Mouse (Mus musculus): ENCODE data around the gene Lrrc57.
A peak's percentile ranks its signal among the peaks of the same experiment; 100 is the strongest.
"Not testable (repeated sequence)": the region's sequence is repeated elsewhere in the genome, so short reads cannot be mapped to it uniquely, and the experiment has no call there.

Gene Lrrc57

DNA sequence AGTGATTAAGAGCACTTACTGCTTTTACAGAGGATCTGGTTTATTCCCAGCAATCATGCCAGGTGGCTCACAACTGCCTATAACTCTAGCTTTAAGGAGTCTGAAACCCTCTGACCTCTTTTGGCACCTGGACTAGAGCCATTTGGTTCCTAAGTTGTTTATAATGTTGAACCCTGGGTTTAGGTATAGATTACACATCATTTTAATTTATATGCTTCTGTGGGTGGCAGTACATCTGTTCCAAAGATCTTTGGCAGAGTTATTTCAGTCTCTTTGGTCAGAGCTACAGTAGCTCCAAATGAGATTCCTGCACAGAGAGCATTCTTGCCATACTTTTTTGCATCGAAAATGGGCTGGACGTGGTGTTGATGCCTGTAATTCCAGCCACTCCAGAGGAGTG, 11.6 kb downstream of the Lrrc57 start:
- no peak for DNase-seq

DNA sequence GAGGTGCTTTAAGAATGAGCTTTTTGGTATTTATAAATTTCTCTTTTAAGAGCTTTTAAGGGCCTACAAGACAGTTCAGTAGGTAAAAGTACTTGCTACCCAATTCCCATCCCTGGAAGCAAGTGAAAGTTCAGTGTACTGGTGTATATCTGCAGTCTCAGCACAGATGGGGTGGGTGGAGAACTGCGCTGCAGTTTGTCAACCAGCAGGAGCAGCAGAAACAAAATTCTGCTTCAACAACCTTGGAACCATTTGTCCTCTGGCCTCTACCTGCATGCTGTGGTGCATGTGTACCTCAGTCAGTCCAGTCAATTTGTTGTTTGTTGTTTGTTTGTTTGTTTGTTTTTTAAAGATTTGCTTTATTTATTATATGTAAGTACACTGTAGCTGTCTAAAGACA, 17.1 kb downstream of the Lrrc57 start:
- no peak for DNase-seq

DNA sequence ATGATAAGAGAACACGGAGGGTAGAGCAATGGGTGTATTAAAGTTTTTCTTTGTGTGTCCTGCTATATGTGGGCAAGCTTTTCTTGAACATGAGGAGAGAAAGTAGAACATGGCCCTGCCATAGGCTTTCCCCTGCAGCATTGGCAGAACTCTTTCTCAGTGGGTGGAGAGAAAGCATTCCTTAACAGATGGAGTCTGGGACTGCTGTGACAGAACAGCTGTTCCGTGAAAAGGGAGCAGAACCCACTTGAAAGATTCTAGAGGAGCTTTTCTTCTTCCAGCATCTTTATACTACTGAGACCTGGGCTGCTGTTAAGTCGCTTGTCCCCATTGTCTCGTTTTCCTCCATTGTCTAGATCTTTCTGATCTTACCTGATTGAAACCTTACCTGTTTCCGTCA, 19.6 kb downstream of the Lrrc57 start:
- no peak for DNase-seq

DNA sequence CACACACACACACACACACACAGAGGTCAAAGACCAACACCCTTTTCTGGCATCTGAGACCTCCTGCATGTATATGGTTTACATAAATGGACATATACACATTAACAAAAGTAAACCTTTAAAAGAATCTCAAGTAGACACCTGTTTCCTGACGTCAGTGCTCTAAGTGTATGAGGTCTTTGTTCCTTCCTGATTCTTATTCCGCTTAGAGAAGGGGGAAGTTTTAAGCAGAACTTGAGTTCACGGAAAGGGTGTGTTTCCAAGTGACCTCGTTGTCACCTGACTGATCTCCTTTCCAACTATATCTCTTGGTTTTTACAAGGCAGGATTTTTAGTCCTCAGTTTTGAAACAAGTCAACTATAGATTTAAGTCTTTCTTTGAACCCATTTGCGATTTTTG, 31.0 kb downstream of the Lrrc57 start:
- DNase-seq, result peak; percentile 73

DNA sequence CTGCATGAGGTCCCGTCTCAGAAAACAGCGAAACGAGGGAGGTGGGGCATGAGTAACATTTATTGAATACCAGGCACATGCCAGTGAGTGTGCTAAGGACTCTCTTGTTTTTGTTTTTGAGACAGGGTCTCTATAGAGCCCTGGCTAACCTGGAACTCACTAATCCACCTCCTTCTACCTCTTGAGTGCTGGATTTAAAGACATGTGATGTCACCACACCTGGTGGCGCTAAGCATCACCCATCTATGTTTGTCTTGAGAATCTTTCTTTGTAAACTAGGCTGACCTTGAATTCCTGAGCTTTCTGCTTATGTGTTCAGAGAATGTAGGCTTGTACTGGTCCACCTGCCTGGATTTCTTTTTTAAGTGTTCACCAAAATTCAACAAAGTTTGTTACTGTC, 31.5 kb downstream of the Lrrc57 start:
- DNase-seq, result no peak

DNA sequence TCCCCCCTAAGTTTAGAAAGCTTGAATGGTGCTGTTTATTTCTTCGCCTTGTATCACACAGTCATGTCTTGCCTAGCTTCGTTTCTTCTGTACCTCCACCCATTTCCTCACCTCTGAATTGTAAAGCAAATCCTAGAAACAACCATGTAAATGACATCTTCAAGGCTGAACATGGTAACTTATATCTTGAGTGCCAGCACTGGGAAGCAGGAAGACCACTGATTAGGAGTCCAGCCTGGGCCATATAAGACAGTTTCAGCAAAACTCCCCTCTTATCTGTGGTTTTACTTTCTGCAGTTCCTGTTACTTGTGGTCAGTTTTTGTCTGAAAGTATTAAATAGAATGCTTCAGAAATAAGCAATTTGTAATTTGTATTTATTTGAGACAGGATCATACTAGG, 33.3 kb downstream of the Lrrc57 start:
- no peak for DNase-seq

DNA sequence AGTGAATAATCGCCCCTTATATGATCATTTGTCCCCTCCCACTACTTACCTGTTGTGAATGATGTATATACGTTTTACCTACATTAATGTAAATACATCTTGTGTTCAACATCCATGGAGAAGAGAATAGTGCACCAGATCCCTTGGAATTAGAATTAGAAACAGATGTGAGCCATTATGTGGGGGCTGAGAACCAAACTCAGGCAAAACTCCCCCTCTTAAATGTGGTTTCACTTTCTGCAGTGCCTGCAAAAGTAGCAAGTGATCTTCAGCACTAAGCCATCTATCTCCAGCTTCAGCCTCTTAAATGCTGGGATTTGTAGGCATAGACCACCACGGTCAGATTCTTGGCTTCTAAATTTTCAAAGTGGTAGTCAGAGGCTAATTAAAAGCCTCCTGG, 34.2 kb downstream of the Lrrc57 start:
- no peak for DNase-seq

DNA sequence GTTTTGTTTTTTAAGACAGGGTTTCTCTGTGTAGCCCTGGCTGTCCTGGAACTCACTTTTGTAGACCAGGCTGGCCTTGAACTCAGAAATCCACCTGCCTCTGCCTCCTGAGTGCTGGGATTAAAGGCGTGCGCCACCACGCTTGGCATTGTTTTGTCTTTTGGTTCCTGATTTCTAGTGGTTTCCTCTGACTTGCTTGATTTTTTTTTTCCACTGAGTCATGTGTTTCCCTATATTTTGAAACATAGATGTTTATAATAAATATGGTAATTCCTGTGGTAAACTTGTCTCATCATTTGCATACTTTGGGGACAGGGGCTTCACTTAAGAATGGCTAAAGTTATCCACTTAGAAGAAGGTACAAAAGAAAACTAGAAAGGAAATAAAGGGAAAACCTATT, 37.2 kb downstream of the Lrrc57 start:
- DNase-seq, result not testable (repeated sequence)

DNA sequence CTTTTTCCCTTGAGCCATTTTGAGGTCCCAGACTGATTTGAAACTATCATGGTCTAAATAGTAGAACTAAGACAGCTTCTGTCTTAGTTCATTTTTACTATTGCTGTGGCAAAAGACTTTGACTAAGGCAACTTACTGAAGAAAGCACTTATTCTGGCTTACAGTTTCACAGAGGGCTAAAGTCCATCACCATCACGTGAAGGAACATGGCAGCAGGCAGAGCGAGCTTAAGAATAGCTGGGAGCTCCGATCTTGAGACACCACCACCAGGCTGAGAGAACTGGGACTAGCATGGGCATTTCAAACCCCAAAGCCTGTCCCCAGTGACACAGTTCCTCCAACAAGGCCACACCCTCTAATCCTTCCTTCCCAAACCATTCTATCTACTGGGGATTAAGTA, 38.2 kb downstream of the Lrrc57 start:
- no peak for DNase-seq

DNA sequence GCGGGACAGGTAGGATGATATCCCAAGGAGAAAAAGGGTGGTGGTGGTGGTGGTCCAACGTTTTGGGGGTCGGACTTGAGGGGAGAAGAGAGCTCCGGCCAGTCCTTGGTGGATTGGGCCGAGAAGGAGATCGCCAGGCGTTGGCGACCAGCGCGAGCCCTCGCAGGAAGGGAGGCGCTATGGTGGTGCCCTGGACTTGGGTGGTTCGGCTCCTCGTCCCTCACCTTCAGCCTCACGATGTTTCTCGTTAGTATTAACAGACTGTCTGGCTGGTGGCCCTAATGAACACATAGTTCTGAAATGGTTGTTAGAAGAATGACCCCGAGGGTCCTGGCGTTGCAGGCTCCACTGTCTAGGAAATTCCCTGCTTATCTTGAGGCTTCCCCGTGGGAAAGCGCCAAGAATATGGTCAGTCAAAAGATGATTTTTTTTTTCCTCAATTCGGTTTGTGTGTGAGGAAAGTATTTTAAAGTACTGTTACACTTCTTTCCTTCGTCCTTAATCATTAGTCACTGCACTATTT, 41.5 kb downstream of the Lrrc57 start:
- DNase-seq, result no peak

DNA sequence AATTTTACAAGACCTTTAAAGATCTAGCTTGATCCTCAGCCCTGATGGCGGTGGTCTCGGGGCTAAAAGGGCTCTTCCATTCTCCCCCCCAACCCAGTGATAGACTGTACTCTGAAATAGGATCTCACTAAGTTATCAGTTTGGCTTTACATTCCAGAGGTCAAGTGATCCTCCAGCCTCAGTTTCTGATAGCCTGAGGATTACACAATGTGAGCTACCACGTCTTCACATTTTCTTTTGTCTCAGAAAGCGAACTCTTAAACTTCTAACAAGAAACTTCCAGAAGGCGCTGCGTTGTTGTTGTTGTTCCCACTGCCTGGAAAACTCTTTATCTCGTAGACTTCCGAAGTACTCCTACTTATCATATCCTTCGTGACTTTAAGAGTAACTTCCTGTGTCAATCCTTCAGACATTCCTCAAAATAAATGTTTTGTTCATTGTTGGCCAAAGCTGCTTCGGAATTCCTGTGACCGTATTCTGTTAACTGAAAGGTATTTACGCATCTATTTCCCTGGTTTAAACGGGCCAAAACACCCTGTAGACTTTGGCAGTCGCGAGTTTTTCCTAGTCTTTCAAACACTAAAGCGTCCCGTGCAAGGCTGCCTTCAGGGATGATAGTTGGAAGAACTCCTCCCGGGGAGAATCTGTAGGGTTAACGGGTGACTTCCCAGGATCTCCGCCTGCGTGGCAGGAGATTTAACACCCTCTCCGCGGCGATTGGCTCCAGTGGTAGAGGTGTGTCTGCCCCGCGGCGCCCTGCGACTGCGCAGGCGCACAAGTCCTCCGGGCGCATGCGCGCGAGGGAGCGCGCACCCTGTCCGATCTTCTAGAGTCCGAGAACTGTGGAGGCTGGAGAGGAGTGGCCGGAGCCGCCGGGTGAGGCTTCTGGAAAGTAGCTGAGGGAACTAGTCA, 42.2 kb downstream of the Lrrc57 start, which contains the start of gene Snap23:
Snap23 (plus strand) TSS at position 786 of the 912 bp plus-strand sequence.
- peak; percentile 96 for DNase-seq

DNA sequence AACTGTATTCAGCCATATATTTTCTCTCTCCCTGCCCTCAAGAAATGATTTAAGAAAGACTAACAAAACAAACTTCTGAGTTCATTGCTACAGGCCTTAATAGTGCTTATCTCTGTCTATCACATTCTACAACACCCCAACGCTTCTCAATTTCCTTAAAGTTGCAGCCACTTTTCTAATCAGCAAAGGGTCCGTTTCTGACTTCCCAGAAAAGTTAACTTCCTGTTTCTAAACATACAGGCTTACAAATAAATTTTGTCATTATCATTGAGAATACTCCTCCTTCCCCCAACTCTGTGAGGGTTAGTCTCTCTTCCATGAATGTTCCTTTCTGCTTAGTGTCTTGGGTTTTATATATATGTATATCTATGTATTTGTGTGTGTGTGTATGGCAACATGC, 44.0 kb downstream of the Lrrc57 start:
- no peak for DNase-seq

DNA sequence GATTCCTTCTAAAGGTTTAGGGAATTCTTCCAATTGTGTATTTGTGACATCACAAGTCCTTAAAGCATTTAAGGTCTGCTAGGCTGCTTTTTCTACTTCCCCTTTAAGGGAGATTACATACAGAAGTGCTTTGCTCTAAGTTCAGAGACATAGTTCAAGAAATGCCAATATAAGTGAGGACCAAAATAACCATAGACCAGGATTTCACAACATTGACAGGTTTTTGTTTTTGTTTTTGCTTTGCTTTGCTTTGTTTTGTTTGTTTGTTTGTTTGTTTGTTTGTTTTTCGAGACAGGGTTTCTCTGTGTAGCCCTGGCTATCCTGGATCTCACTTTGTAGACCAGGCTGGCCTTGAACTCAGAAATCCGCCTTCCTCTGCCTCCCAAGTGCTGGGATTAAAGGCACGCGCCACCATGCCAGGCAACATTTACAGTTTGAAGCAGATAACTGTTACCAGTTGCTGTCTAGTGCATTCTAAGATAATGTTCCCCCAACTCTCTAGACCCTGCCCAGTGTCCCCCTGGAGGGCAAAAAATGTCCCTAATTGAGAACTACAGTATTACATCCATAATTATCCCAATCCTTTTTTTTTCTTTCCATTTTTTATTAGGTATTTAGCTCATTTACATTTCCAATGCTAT, 44.7 kb downstream of the Lrrc57 start:
- not testable (repeated sequence) for DNase-seq

DNA sequence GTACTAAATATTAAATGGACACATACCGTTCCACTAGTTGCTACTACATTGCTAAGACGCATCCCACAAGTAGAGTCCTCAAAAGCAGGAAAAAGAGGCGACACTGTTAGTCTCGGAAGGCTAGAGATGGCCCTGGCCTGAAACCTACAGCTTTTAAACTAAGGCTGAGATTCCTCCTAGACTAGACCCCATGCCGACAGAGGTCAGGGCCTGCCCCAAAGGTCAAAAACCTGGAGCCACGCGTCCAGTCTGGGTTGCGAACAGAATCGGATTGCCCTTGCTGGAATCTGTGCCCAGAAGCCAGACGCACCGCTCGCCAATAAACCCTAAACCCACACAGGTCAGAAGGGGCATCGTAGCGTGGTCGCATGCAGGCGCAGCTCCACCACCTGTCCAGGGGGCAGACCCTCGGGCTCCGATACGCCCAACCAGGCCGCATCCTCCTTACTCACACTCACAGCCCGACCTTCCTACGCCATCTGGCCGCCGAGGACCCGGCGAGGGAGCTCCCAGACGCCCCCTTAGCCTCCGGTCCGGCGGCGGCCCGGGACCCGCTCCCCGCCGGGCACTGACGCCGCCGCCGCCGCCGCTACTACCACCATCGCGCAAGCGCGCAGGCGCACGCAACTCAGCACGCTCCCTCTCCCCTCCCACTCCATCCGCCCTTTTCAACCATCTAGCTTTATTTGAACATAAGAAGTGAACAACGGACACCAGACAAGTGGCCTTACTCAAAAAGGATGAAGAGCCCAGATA, 45.9 kb downstream of the Lrrc57 start, which contains the start of gene Zfp106:
Zfp106 (minus strand) TSS at position 609 of the 756 bp plus-strand sequence.
- peak; percentile 95 for DNase-seq

DNA sequence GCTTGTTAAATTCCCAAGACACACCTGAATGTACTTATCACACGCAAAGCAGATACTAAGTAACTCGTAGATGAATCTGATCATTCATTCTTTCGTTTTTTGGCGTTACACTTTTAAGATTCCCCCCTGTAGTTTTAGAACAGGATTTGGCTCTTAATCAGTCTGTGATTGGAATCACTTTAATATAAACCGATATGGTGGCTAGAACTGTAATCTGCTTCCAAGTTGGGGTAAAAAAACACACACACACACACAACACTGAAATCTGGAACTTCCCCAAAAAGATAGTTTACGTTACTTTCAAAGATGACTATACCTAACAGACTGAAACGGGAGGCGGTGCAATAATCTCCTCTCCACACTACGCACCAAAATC, 46.5 kb downstream of the Lrrc57 start:
- no peak for DNase-seq

DNA sequence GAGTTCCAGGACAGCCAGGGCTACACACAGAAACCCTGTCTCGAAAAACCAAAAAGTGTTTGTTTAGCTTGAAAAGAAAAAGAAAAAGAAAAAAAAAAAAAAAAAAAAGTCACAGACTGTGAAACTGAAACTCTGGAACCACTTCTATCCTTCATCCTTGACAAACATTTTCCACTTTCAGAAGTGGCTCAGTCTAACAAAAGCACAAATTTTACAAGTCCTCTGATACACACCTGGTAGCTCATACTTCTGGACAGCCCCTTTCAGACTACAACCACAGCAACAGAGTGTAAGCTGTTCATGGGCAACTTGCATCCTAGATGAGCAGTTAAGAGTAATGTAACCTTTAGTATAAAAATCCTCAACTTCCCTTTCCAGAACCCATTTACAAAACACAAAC, 47.8 kb downstream of the Lrrc57 start:
- DNase-seq, result no peak

DNA sequence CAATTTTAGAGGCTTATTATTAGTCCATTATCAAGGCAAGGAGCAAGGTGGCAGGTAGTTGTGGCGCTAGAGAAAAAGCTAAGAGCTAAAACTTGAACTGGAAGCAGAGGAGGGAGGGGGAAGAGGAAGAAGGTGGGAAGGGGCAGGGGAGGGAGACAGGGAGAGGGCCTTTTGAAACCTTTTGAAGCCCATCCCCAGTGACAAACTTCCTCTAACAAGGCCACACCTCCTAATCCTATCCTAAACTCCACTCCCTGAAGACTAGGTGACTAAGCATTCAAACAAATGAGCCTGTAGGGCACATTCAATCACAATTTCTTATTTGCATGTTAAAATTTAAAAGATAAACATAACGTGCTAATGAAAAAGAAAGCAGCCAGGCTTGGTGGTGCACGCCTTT, 50.5 kb downstream of the Lrrc57 start:
- peak; percentile 19 for DNase-seq

DNA sequence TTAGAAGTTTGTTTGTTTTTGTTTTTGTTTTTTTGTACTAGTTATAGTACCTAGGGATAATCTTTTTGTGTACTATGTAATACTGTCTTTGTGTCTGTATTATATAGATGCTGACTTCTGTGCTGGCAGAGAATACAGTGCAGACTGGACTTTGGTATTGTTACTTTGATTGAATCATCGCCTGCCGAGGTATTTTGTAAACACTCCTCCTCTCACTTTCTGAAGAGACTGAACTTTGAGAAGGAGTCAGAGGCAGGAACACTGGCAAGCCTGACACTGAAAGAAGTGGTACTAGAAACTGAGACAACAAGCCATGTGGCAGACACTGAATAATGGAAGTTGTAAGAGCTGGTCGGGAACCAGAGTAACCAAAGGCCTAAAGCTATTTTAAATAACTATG, 52.5 kb downstream of the Lrrc57 start:
- peak; percentile 18 for DNase-seq

Measured in lung, postnatal 36 days (tissue).